Mouse (Mus musculus) midbrain, embryonic 16.5 days (tissue): ENCODE results near the gene Ostm1. TPM values are rescaled to one million over a fixed set of nuclear protein-coding genes. Genes with fewer than 3 reads are reported as not detected.
A peak's percentile ranks its signal among the peaks of the same experiment; 100 is the strongest.

Experiments
- ATAC-seq: fragments of 200-750 bp; cut with Nextera tagmentation; 2 replicates; pipeline ENCODE4 v1.8.0; 2017; ENCODE audit warnings: moderate TSS enrichment
- H3K27ac ChIP-seq: fragments of 300-500 bp; sonication (generic); 2 replicates; pipeline ENCODE4 v1.5.1; 2014; ENCODE audit warnings: mild to moderate bottlenecking, low read length, mixed read lengths
- H3K27me3 ChIP-seq: fragments of 300-500 bp; sonication (generic); 2 replicates; pipeline ENCODE4 v1.6.1; 2014; ENCODE audit warnings: low read depth, low read length, mixed read lengths; ENCODE audit not compliant: control insufficient read depth, insufficient read depth
- H3K36me3 ChIP-seq: fragments of 300-500 bp; sonication (generic); 2 replicates; pipeline ENCODE4 v1.6.1; 2014; ENCODE audit warnings: mild to moderate bottlenecking, low read length, moderate library complexity, mixed read lengths; ENCODE audit not compliant: control insufficient read depth, insufficient read depth
- H3K4me1 ChIP-seq: fragments of 300-500 bp; sonication (generic); 2 replicates; pipeline ENCODE4 v1.6.1; 2014; ENCODE audit warnings: mild to moderate bottlenecking, low read length, mixed read lengths; ENCODE audit not compliant: control insufficient read depth, insufficient read depth
- H3K4me2 ChIP-seq: fragments of 300-500 bp; sonication (generic); 2 replicates; pipeline ENCODE4 v1.6.1; 2014; ENCODE audit warnings: mild to moderate bottlenecking, low read length, mixed read lengths
- H3K4me3 ChIP-seq: fragments of 300-500 bp; sonication (generic); 2 replicates; pipeline ENCODE4 v1.5.1; 2014; ENCODE audit warnings: low read depth, mild to moderate bottlenecking, low read length, moderate library complexity, mixed read lengths
- H3K9ac ChIP-seq: fragments of 300-500 bp; sonication (generic); 2 replicates; pipeline ENCODE4 v1.6.1; 2014; ENCODE audit warnings: low read depth, low read length, mixed read lengths
- H3K9me3 ChIP-seq: fragments of 300-500 bp; sonication (generic); replicated peaks from 2 replicates; pipeline ENCODE4 v1.6.1; 2014; ENCODE audit warnings: mild to moderate bottlenecking, low read length, mixed read lengths; ENCODE audit not compliant: control insufficient read depth, poor library complexity, severe bottlenecking
- WGBS: fragments of 180-500 bp; shearing (Covaris S2); extraction: QIAGEN DNeasy Blood & Tissue Kit; methylation state at CpG from one replicate; pipeline ENCODE4 v1.1.7; 2014; 5-methylcytosine and 5-hydroxymethylcytosine counted together
- polyA plus RNA-seq: library from polyadenylated mRNA; unstranded; fragments of >200 nt; fragmentation: Nextera tagmentation; extraction: Ambion mirVana; gene quantifications from 2 replicates; pipeline ENCODE4 v1.2.1, GENCODE M21; 2015

The Ostm1 gene
- polyA plus RNA-seq, 1 experiment from 2014 or later: 39.9 TPM

DNA sequence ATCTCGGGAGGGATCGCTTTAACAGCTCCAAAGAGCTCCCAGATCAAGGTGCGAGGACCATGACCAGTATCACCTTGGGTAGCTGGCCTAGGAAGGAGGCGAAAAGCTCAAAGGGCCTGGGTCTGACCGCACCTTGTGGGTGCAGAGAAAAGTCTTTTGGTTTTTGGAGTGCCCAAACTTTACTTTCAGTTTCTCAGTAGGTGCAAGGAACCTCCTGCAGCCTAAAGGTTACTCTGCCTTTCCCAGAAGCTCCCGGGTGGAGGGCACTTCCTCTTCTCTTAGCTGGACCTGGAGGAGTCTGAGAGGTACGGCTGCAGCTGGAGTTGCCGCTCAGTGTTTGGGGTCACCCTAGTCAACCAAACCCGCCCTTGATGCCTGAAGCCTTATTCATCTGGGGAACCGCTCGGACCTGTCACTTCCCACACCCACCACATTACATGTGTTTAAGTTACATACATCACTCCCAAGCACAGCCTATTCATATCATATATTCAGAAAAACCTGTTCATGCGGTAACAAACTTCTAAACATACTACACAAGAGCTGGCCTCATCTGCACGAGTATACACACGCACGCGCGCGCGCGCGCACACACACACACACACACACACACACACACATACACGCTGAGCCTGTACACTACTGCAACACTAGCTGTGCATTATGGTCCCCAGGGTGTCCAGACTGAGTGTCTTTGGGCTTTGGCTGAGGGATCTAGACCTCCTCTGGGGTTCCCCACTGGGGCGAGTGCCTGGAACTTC lies 49.9 kb downstream of the Ostm1 start:
- no peak overlapping the region for H3K9ac ChIP-seq
- peaks cover 39% of the 10 kb centered on the region for H3K4me1 ChIP-seq
- peak overlapping the region; percentile 49 for H3K4me2 ChIP-seq
- H3K27ac ChIP-seq: no peak overlapping the region
- no peaks in the 10 kb centered on the region for H3K36me3 ChIP-seq
- peaks cover 46% of the 10 kb centered on the region for H3K27me3 ChIP-seq
- WGBS: 8% methylated on average over 23 of the region's 23 CpGs
- ATAC-seq: no peak
- H3K4me3 ChIP-seq: peak overlapping the region; percentile 11
- no peaks in the 10 kb centered on the region for H3K9me3 ChIP-seq

DNA sequence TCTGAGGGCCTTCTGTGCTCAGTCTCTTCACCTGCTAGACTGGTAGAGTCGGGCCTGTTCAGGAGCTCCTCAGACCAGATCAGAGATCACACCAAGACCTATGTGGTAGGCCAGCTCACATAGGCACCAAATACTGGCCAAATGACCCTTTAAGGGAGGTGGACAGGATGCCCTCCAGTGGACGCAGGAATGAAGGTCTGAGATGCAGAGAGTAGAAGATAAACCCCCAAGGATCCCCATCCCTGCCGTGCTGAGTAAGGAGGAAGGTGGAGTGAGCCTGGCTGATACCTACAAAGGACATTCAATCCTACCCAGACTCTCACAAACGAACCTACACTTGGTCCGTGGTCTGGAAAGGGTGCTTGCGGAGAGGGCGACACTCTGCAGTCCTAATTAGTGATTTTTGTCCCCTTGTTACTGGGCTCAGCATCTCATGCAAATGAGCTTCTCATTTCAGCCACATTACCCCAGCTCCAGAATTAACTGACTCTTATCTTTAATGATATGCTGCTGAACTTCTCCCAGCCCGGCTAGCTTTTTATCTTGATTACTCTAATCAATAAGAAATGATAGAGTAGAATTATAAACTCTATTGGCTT lies 50.6 kb downstream of the Ostm1 start:
- no peak overlapping the region for H3K9ac ChIP-seq
- H3K4me1 ChIP-seq: peaks cover 39% of the 10 kb centered on the region
- 4% methylated on average over 8 of the region's 8 CpGs for WGBS
- H3K9me3 ChIP-seq: no peaks in the 10 kb centered on the region
- no peak for ATAC-seq
- H3K36me3 ChIP-seq: no peaks in the 10 kb centered on the region
- H3K27ac ChIP-seq: no peak overlapping the region
- no peak overlapping the region for H3K4me3 ChIP-seq
- peaks cover 40% of the 10 kb centered on the region for H3K27me3 ChIP-seq
- no peak overlapping the region for H3K4me2 ChIP-seq

DNA sequence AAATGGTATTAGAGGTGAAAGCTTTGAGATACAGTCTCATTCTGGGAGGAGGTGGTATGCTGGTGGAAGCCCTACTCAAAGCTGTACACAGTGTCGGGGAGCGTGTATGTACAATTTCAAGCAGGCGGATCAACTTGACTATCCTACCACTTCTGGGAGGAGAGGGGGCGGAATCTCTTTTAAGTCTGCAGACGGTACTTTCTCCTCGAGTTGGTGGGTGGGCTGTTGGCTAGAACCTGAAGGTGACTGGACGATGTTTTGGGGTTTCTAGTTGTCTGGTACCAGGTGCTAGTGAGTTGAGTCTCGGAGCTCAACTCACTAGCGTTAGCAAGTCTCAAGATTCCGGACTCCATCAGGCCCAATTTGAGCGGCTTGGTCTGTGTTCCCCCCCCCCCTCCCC lies 51.4 kb downstream of the Ostm1 start:
- H3K9me3 ChIP-seq: no peaks in the 10 kb centered on the region
- peaks cover 33% of the 10 kb centered on the region for H3K27me3 ChIP-seq
- H3K4me3 ChIP-seq: no peak overlapping the region
- no peaks in the 10 kb centered on the region for H3K36me3 ChIP-seq
- ATAC-seq: no peak
- no peak overlapping the region for H3K27ac ChIP-seq
- peaks cover 39% of the 10 kb centered on the region for H3K4me1 ChIP-seq
- WGBS: 3% methylated on average over 11 of the region's 11 CpGs
- H3K9ac ChIP-seq: no peak overlapping the region
- H3K4me2 ChIP-seq: peak overlapping the region; percentile 49; the same call in 1 of the 2 replicates

DNA sequence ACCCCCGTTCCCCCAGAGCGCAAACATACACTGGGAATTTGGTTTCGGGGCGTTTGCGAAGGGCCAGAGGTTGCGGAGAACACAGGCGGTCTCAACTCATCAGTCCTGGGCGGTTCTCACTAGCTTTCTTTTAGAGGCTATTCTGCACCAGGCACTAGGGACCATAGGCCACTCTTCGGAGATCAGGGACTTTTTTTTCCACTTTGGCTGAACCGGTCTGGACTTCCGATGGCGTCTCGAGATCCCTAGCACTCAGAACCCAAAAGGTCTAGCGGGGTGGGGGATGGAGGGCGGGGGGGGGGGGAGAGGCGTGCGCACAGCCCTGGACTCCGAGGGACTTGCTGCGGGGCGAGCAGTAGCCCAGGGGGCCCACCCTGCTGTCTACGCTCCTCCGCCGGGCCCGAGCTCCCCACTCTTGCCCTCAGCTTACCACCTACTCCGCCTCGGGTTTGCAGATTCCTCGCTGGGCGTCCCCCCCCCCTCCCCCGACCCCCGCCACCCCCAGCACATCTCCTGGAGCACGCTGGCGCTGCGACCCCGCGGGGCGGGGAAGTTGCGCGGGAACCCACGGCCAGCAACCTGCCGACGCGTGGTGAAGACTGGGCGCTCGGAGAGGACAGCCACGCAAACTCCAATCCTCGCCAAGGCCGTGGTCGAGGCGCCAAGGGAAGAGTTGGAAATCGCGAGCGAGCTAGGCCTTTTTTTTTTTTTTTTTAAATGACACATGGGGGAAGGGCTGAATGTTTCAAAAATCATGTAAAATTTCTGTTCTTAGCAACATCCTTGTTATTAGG lies 52.1 kb downstream of the Ostm1 start:
- no peaks in the 10 kb centered on the region for H3K9me3 ChIP-seq
- peaks cover 28% of the 10 kb centered on the region for H3K27me3 ChIP-seq
- H3K4me2 ChIP-seq: peak overlapping the region; percentile 49
- WGBS: under 1% methylated on average over 42 of the region's 52 CpGs
- H3K4me3 ChIP-seq: peak overlapping the region; percentile 21; the same call in 1 of the 2 replicates
- H3K27ac ChIP-seq: no peak overlapping the region
- no peak overlapping the region for H3K9ac ChIP-seq
- no peaks in the 10 kb centered on the region for H3K36me3 ChIP-seq
- ATAC-seq: no peak
- H3K4me1 ChIP-seq: peaks cover 39% of the 10 kb centered on the region

DNA sequence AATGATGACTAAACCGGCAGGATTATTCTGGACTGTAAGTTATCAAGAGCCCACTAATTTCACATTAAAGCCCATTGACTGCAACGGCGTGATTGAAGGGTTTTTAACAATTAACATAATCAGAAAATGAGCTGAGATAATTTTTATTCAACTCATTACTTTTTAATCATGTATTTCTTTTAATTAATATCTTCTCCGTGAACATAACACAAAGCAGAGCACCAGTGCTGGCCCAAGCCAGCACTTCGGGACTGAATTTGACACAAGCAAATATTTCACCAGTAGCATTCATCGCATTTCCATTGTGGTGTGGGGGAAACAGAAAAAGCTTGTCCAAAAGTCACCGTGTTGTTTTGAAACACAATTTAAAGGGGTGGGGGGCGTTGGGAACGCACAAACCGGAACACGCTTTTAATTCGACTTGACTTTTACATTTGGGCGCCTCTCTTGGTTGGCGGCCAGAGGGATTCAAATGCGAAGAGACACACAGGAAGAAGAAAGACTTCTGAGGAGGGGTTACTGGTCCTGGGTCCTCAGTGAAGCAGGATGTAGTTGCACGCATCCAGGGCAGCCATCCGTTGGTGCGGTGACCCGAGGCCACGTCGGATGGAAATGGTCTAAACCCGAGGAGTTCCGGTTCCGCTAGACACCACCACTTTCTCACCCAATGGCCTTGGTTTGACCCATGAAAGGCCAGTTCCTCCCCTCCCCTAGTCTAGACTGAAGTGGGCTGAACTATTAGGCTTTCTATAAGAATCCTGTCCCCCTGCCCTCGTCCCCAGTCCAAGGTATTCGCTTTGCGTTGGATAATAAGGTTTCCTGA lies 52.9 kb downstream of the Ostm1 start:
- H3K27me3 ChIP-seq: peaks cover 28% of the 10 kb centered on the region

DNA sequence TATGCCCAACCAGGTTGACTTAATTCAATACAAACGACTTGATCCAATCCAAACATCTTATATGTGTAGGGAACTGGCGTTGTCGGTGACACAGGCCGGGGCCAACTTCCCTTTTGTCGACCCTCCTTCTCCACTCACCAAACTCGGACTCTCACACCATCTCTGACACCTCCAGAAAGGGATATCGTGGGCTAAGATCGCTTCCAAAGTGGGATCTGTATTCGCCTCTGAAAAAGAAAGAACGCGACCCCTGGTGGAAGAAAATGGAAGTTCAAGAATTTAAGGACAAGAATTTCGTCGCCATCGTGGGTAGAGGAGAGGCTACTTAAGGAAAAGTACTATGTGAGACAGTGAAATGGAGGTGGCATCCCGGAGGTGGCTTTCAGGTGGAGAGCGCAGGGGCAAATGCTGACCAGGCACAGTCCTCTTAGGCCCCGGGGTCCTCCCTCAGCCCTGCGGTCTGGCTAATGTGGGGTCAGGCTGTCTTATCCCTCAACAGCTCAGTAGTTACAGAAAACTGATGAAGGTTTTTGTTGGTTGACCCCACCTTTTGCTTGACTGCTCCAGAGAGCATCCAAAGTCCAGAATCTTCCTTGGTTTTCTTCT lies 53.7 kb downstream of the Ostm1 start:
- Histone ChIP-seq H3K9me3 (no peaks in the 10 kb centered on the region), H3K27me3 (peaks cover 28% of the 10 kb centered on the region), H3K36me3 (no peaks in the 10 kb centered on the region), H3K9ac (no peak overlapping the region), H3K4me1 (peaks cover 31% of the 10 kb centered on the region), H3K4me3 (no peak overlapping the region), H3K4me2 (peak overlapping the region; percentile 4; the same call in 1 of the 2 replicates), H3K27ac (no peak overlapping the region)
- ATAC-seq: peak; percentile 21; the same call in 1 of the 2 replicates
- 5% methylated on average over 18 of the region's 18 CpGs for WGBS

More for the DNA sequence above, 52.9 kb downstream of the Ostm1 start:
- no peak for ATAC-seq
- Histone ChIP-seq H3K9ac (no peak overlapping the region), H3K36me3 (no peaks in the 10 kb centered on the region), H3K4me3 (no peak overlapping the region), H3K4me2 (peak overlapping the region; percentile 4; the same call in 1 of the 2 replicates), H3K27ac (no peak overlapping the region), H3K9me3 (no peaks in the 10 kb centered on the region), H3K4me1 (peaks cover 38% of the 10 kb centered on the region)
- 5% methylated on average over 27 of the region's 27 CpGs for WGBS

DNA sequence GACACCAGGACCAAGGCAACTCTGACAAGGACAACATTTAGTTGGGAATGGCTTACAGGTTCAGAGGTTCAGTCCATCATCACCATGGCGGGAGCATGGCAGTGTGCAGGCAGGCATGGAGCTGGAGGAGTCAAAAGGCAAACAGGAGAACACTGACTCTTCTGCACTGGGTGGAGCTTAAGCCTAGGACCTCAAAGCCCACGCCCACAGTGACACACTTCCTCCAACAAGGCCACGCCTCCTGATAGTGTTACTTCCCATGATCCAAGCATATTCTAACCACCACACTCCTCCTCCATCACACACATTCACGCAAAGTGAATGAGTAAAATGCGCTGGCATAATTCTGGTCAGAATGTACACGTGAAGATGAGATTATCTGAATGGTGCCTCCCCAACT lies 56.2 kb downstream of the Ostm1 start:
- ATAC-seq: no peak
- Histone ChIP-seq H3K4me2 (no peak overlapping the region), H3K4me3 (no peak overlapping the region), H3K9me3 (no peaks in the 10 kb centered on the region), H3K36me3 (no peaks in the 10 kb centered on the region), H3K27me3 (peaks cover 15% of the 10 kb centered on the region), H3K4me1 (peaks cover 16% of the 10 kb centered on the region), H3K9ac (no peak overlapping the region), H3K27ac (no peak overlapping the region)
- WGBS: 84% methylated on average over 6 of the region's 6 CpGs

DNA sequence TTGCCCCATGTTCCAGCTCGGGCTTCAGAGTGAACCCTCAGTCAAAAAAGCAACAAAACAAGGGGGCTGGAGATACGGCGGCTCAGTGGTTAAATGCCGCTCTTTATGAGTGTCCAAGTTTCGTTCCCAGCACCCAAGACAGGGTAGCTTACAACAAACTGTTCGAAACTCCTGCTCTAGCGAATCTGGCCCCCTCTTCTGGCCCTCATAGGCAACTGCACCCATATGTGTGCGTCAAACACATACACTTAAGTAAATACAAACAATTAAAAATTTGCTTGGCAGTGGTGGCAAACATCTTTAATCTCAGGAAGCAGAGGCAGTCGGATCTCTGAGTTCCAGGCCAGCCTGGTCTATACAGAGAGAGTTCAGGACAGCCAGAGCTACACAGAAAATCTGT lies 60.0 kb downstream of the Ostm1 start:
- Histone ChIP-seq H3K4me2 (no peak overlapping the region), H3K4me1 (no peaks in the 10 kb centered on the region), H3K27ac (no peak overlapping the region), H3K36me3 (no peaks in the 10 kb centered on the region), H3K4me3 (no peak overlapping the region), H3K9ac (no peak overlapping the region), H3K9me3 (no peaks in the 10 kb centered on the region), H3K27me3 (no peaks in the 10 kb centered on the region)
- WGBS: 89% methylated on average over 9 of the region's 9 CpGs
- ATAC-seq: no peak
